Mouse (Mus musculus) MEL (cell line): ENCODE results near the gene Mrs2. TPM values are rescaled to one million over a fixed set of nuclear protein-coding genes. Genes with fewer than 3 reads are reported as not detected.

Experiments
- DNase-seq: peaks from one replicate; pipeline ENCODE4 v3.0.0; 2011; ENCODE audit warnings: low read depth, low spot score
- H3K27ac ChIP-seq: 2 replicates; pipeline ENCODE4 v1.5.1; 2012; ENCODE audit warnings: low read depth, mild to moderate bottlenecking, control low read depth, low read length, moderate library complexity; ENCODE audit not compliant: control insufficient read depth
- H3K27me3 ChIP-seq, 2 experiments: fragments of 150-350 bp in 1 of 2; sonication (generic) in 1 of 2; 2 replicates each; pipeline ENCODE4 v1.6.1; 2012; ENCODE audit warnings: low read length in 2 of 2, mild to moderate bottlenecking in 2 of 2, improper control_type of control experiment in 1 of 2, moderate library complexity in 1 of 2; ENCODE audit not compliant: insufficient read depth in 2 of 2, control insufficient read depth in 1 of 2
- H3K36me3 ChIP-seq, 2 experiments: 2 replicates each; pipeline ENCODE4 v1.6.1; 2012 to 2014; ENCODE audit warnings: low read length in 2 of 2, improper control_type of control experiment in 1 of 2, inconsistent platforms in 1 of 2, mild to moderate bottlenecking in 1 of 2; ENCODE audit not compliant: insufficient read depth in 2 of 2, control insufficient read depth in 1 of 2
- H3K4me1 ChIP-seq, 2 experiments: fragments of 150-350 bp in 1 of 2; sonication (generic) in 1 of 2; 2 replicates each; pipeline ENCODE4 v1.6.1; 2012; ENCODE audit warnings: low read length in 2 of 2, improper control_type of control experiment in 1 of 2, mild to moderate bottlenecking in 1 of 2; ENCODE audit not compliant: insufficient read depth in 2 of 2, control insufficient read depth in 1 of 2
- H3K4me3 ChIP-seq, 2 experiments: fragments of 150-350 bp in 1 of 2; sonication (generic) in 1 of 2; 2 replicates each; pipeline ENCODE4 v1.5.1; 2012; ENCODE audit warnings: low read depth in 2 of 2, low read length in 2 of 2, mild to moderate bottlenecking in 2 of 2, moderate library complexity in 2 of 2, control low read depth in 1 of 2, improper control_type of control experiment in 1 of 2; ENCODE audit not compliant: control insufficient read depth in 1 of 2, insufficient read depth in 1 of 2
- H3K79me2 ChIP-seq: 2 replicates; pipeline ENCODE4 v1.6.1; 2012; ENCODE audit warnings: mild to moderate bottlenecking, low read length, moderate library complexity; ENCODE audit not compliant: control insufficient read depth, poor library complexity, insufficient read depth
- H3K9ac ChIP-seq: 2 replicates; pipeline ENCODE4 v1.6.1; 2012; ENCODE audit warnings: low read depth, mild to moderate bottlenecking, control low read depth, low read length, moderate library complexity; ENCODE audit not compliant: control insufficient read depth, poor library complexity, severe bottlenecking
- H3K9me3 ChIP-seq: fragments of 150-350 bp; sonication (generic); replicated peaks from 2 replicates; pipeline ENCODE4 v1.6.1; 2012; ENCODE audit warnings: mild to moderate bottlenecking, low read length, improper control_type of control experiment, moderate library complexity; ENCODE audit not compliant: insufficient read depth
- CHD1 ChIP-seq: IDR thresholded peaks from 2 replicates; pipeline ENCODE4 v1.6.1; 2012; ENCODE audit warnings: low read depth, mild to moderate bottlenecking, inconsistent platforms, low read length, improper control_type of control experiment
- CHD2 ChIP-seq: IDR thresholded peaks from 2 replicates; pipeline ENCODE4 v1.6.1; 2011; ENCODE audit warnings: low read length, improper control_type of control experiment
- CTCF ChIP-seq, 3 experiments: IDR thresholded peaks in 2 of 3; conservative IDR thresholded peaks in 1 of 3; 2 replicates each; pipeline ENCODE4 v1.5.1; 2011 to 2012; ENCODE audit warnings: low read length in 3 of 3, low read depth in 2 of 3, mild to moderate bottlenecking in 2 of 3, improper control_type of control experiment in 1 of 3, inconsistent platforms in 1 of 3, mixed read lengths in 1 of 3, moderate library complexity in 1 of 3; ENCODE audit not compliant: control insufficient read depth in 1 of 3, insufficient read depth in 1 of 3, poor library complexity in 1 of 3, severe bottlenecking in 1 of 3
- E2F4 ChIP-seq: IDR thresholded peaks from 2 replicates; pipeline ENCODE4 v1.6.1; 2011; ENCODE audit warnings: low read depth, low read length, improper control_type of control experiment, borderline replicate concordance
- ELF1 ChIP-seq: IDR thresholded peaks from 2 replicates; pipeline ENCODE4 v1.6.1; 2014; ENCODE audit warnings: low read depth, mild to moderate bottlenecking, inconsistent platforms, low read length, improper control_type of control experiment, moderate library complexity
- ETS1 ChIP-seq: IDR thresholded peaks from 2 replicates; pipeline ENCODE4 v1.6.1; 2012; ENCODE audit warnings: low read depth, mild to moderate bottlenecking, inconsistent platforms, low read length, improper control_type of control experiment, moderate library complexity
- GABPA ChIP-seq: IDR thresholded peaks from 2 replicates; pipeline ENCODE4 v1.6.1; 2012; ENCODE audit warnings: low read depth, mild to moderate bottlenecking, inconsistent platforms, low read length, improper control_type of control experiment, moderate library complexity
- GATA1 ChIP-seq: IDR thresholded peaks from 2 replicates; pipeline ENCODE4 v1.6.1; 2011; ENCODE audit warnings: low read depth, low read length, improper control_type of control experiment
- HCFC1 ChIP-seq: IDR thresholded peaks from 2 replicates; pipeline ENCODE4 v1.6.1; 2012; ENCODE audit warnings: low read depth, mild to moderate bottlenecking, inconsistent platforms, low read length, improper control_type of control experiment, moderate library complexity
- MAFK ChIP-seq: IDR thresholded peaks from 2 replicates; pipeline ENCODE4 v1.6.1; 2011; ENCODE audit warnings: low read depth, mild to moderate bottlenecking, low read length, improper control_type of control experiment, borderline replicate concordance
- MAX ChIP-seq: IDR thresholded peaks from 2 replicates; pipeline ENCODE4 v1.6.1; 2011; ENCODE audit warnings: low read length, improper control_type of control experiment
- MAZ ChIP-seq: IDR thresholded peaks from 2 replicates; pipeline ENCODE4 v1.6.1; 2012; ENCODE audit warnings: low read depth, mild to moderate bottlenecking, inconsistent platforms, low read length, improper control_type of control experiment
- MEF2A ChIP-seq: IDR thresholded peaks from 2 replicates; pipeline ENCODE4 v1.6.1; 2014; ENCODE audit warnings: low read depth, mild to moderate bottlenecking, inconsistent platforms, low read length, improper control_type of control experiment; ENCODE audit not compliant: poor library complexity, insufficient replicate concordance, severe bottlenecking; ENCODE audit errors: extremely low read depth
- MYB ChIP-seq: IDR thresholded peaks from 2 replicates; pipeline ENCODE4 v1.6.1; 2011; ENCODE audit warnings: mild to moderate bottlenecking, low read depth, low read length, improper control_type of control experiment
- MYC ChIP-seq: IDR thresholded peaks from 2 replicates; pipeline ENCODE4 v1.6.1; 2011; ENCODE audit warnings: low read depth, mild to moderate bottlenecking, low read length, improper control_type of control experiment, moderate library complexity
- NELFE ChIP-seq: IDR thresholded peaks from 2 replicates; pipeline ENCODE4 v1.6.1; 2011; ENCODE audit warnings: low read depth, low read length, improper control_type of control experiment
- NRF1 ChIP-seq: IDR thresholded peaks from 2 replicates; pipeline ENCODE4 v1.6.1; 2014; ENCODE audit warnings: low read depth, mild to moderate bottlenecking, inconsistent platforms, low read length, improper control_type of control experiment, moderate library complexity; ENCODE audit not compliant: poor library complexity, insufficient read depth, severe bottlenecking
- TAL1 ChIP-seq: IDR thresholded peaks from 2 replicates; pipeline ENCODE4 v1.6.1; 2012; ENCODE audit warnings: mild to moderate bottlenecking, inconsistent platforms, low read length, moderate library complexity, mixed read lengths
- TBP ChIP-seq: IDR thresholded peaks from 2 replicates; pipeline ENCODE4 v1.8.0; 2011; ENCODE audit warnings: low read depth, low read length, improper control_type of control experiment
- TCF12 ChIP-seq: IDR thresholded peaks from 2 replicates; pipeline ENCODE4 v1.6.1; 2014; ENCODE audit warnings: low read depth, mild to moderate bottlenecking, inconsistent platforms, low read length, improper control_type of control experiment, moderate library complexity
- UBTF ChIP-seq: IDR thresholded peaks from 2 replicates; pipeline ENCODE4 v1.6.1; 2012; ENCODE audit warnings: low read depth, mild to moderate bottlenecking, inconsistent platforms, low read length, improper control_type of control experiment, moderate library complexity, borderline replicate concordance; ENCODE audit not compliant: insufficient read depth
- USF2 ChIP-seq, 2 experiments: IDR thresholded peaks; 2 replicates each; pipeline ENCODE4 v1.6.1; 2011 to 2012; ENCODE audit warnings: improper control_type of control experiment in 2 of 2, low read length in 2 of 2, borderline replicate concordance in 1 of 2, inconsistent platforms in 1 of 2, low read depth in 1 of 2, mild to moderate bottlenecking in 1 of 2; ENCODE audit not compliant: insufficient read depth in 1 of 2
- ZC3H11A ChIP-seq: IDR thresholded peaks from 2 replicates; pipeline ENCODE4 v1.6.1; 2012; ENCODE audit warnings: low read depth, mild to moderate bottlenecking, inconsistent platforms, low read length, improper control_type of control experiment
- ZKSCAN1 ChIP-seq: IDR thresholded peaks from 2 replicates; pipeline ENCODE4 v1.6.1; 2012; ENCODE audit warnings: low read depth, mild to moderate bottlenecking, inconsistent platforms, low read length, improper control_type of control experiment, moderate library complexity
- ZMIZ1 ChIP-seq: IDR thresholded peaks from 2 replicates; pipeline ENCODE4 v1.6.1; 2012; ENCODE audit warnings: low read depth, mild to moderate bottlenecking, inconsistent platforms, low read length, improper control_type of control experiment, moderate library complexity
- ZNF384 ChIP-seq: IDR thresholded peaks from 2 replicates; pipeline ENCODE4 v1.6.1; 2012; ENCODE audit warnings: low read depth, mild to moderate bottlenecking, inconsistent platforms, low read length, improper control_type of control experiment
- polyA plus RNA-seq, 2 experiments: library from polyadenylated mRNA; stranded (reverse) in 1 of 2; unstranded in 1 of 2; fragments of >175 nt in 1 of 2; fragments of >200 nt in 1 of 2; gene quantifications; 2 replicates each; pipeline versions ENCODE4 v1.2.1 to v1.2.4; 2012; ENCODE audit warnings: low replicate concordance in 2 of 2, low read depth in 1 of 2; ENCODE audit not compliant: insufficient read length in 2 of 2, insufficient read depth in 1 of 2, missing spikeins in 1 of 2
- total RNA-seq: library from RNA; depleted of rRNA; stranded (reverse); fragments of 300-350 nt; gene quantifications from 2 replicates; pipeline ENCODE4 v1.2.3, GENCODE M21; 2012

Gene Mrs2
- total and polyA plus RNA-seq, 3 experiments: 16.6 to 45.4 TPM; not detected in 1

DNA sequence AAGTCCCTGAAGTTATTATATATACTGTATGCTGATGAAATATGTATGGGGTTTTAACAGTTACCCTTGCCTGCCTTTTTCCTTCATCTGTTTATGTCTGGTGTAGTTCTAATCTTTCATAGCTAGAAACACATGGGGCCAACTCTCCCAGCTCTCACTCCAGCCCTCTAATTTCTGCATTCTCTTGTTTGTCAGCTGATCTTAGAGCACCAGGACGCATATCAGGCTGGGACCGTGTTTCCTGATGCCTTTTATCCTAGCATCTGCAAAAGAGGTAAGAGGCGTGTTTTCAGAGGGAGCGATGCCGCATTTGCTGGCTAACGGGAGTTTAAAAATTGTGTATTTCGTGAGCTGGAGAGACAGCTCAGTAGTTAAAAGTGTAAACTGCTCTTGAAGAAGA, 67.5 kb downstream of the Mrs2 start (continued):
- TF ChIP-seq ELF1: no peak
- TF ChIP-seq, all 39 proteins: peak for 9

DNA sequence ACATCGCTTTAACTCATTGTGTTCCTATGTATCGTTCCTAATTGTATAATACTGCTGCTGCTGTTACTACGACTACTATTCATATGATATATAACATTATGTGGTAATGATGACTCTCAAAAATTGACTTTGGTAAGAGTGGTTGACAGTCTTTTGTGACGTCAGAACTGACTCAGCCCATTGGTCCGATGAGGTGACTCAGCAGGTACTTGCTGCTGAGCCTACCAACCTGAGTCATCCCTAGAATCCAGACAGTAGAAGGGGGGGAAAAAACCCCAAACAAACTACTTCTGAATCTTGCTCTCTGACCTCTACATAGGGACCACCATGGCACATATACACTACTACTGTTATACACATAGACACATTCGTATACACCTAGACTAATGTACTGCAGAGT, 71.3 kb downstream of the Mrs2 start:
- Histone ChIP-seq H3K9ac (no peak overlapping the region), H3K79me2 (no peaks in the 10 kb centered on the region), H3K27me3 (peaks cover 0 to 4% of the 10 kb centered on the region in 2 experiments; a peak in 3 of 4 replicates), H3K9me3 (no peaks in the 10 kb centered on the region), H3K36me3 (peaks cover 0 to 7% of the 10 kb centered on the region in 2 experiments; a peak in 2 of 4 replicates), H3K4me1 (peaks cover 2 to 11% of the 10 kb centered on the region in 2 experiments; a peak in 3 of 4 replicates), H3K27ac (no peak overlapping the region), H3K4me3 (no peak overlapping the region)
- TF ChIP-seq CHD1 (no peak), ELF1 (no peak), TCF12 (no peak), NRF1 (no peak), GABPA (no peak), MAZ (no peak), USF2 (IDR thresholded peaks at IDR 0.05; ENCODE audit: borderline replicate concordance in 1 of 2, insufficient read depth in 1 of 2, low read depth in 1 of 2, low read length in 2 of 2) (no peak), MYB (no peak), GATA1 (no peak)
- DNase-seq: no peak

DNA sequence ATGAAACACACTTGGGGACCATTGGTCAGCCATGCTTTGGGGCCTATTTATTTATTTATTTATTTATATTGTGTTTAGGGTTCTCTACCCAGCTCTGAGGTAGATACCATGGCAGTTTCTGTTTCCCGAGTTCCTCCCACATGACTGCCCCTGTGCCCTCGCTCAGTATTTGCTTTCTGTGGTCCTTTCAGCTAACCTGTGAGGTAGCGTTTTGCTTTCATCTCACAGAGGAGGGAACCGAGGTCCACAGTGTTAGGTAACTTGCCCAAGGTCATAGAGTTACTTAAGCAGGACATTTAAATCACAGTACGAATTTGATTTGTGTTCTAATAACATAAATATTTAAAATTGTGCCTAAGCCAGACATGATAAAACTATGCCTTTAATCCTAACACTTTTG, 73.0 kb downstream of the Mrs2 start:
- H3K9me3 ChIP-seq: no peaks in the 10 kb centered on the region
- no peak overlapping the region for H3K4me3 ChIP-seq
- H3K27ac ChIP-seq: no peak overlapping the region
- H3K27me3 ChIP-seq: peaks cover 4 to 6% of the 10 kb centered on the region in 2 experiments
- DNase-seq: no peak
- no peaks in the 10 kb centered on the region for H3K4me1 ChIP-seq
- TF ChIP-seq MAX (no peak), ZNF384 (no peak), E2F4 (no peak), CHD1 (no peak), ZC3H11A (no peak), MAFK (no peak), ZMIZ1 (no peak), CTCF (IDR thresholded peaks at IDR 0.05 in 2 of 3, conservative IDR thresholded peaks at IDR 0.05 in 1 of 3; ENCODE audit: control insufficient read depth in 1 of 3, insufficient read depth in 1 of 3, low read depth in 2 of 3, low read length in 3 of 3, poor library complexity in 1 of 3, severe bottlenecking in 1 of 3) (no peak), MAZ (no peak), HCFC1 (no peak), TBP (no peak), UBTF (no peak), MYC (no peak), CHD2 (no peak), ZKSCAN1 (no peak), NELFE (no peak), MEF2A (no peak), TAL1 (no peak), ETS1 (no peak)
- peaks cover 0 to under 1% of the 10 kb centered on the region in 2 experiments; a peak in 1 of 4 replicates for H3K36me3 ChIP-seq
- H3K79me2 ChIP-seq: no peaks in the 10 kb centered on the region
- H3K9ac ChIP-seq: no peak overlapping the region
